Mouse (Mus musculus): ENCODE measurements around the gene Nova2. TPM values are rescaled to one million over a fixed set of nuclear protein-coding genes. Genes with fewer than 3 reads are reported as not detected.

The Nova2 gene
- polyA plus RNA-seq, 1 experiment from 2014 or later: 1.2 TPM

Other genes with a start within 250 kb of the Nova2 start
- gene Psg20, start 239.7 kb upstream of the Nova2 start, polyA plus RNA-seq (2015; fragmentation: Nextera tagmentation; extraction: Ambion mirVana): not detected in 2 replicates
- gene Psg22, start 207.8 kb upstream of the Nova2 start, polyA plus RNA-seq (2015; fragmentation: Nextera tagmentation; extraction: Ambion mirVana): not detected in 2 replicates
- gene Psg19, start 127.4 kb upstream of the Nova2 start, polyA plus RNA-seq (2015; fragmentation: Nextera tagmentation; extraction: Ambion mirVana): not detected in 2 replicates
- not detected in 2 replicates for gene Psg17, start 104.3 kb upstream of the Nova2 start, polyA plus RNA-seq (2015; fragmentation: Nextera tagmentation; extraction: Ambion mirVana)
- 1.7 and 2.1 TPM in 2 replicates for gene Mill2, start 85.9 kb upstream of the Nova2 start, polyA plus RNA-seq (2015; fragmentation: Nextera tagmentation; extraction: Ambion mirVana)
- 6.4 and 6.7 TPM in 2 replicates for gene Pglyrp1, start 54.6 kb upstream of the Nova2 start, polyA plus RNA-seq (2015; fragmentation: Nextera tagmentation; extraction: Ambion mirVana)
- 32.1 and 34.4 TPM in 2 replicates for gene Ccdc61, start 15.5 kb upstream of the Nova2 start, polyA plus RNA-seq (2015; fragmentation: Nextera tagmentation; extraction: Ambion mirVana)
- gene Nanos2, start 61.5 kb downstream of the Nova2 start, polyA plus RNA-seq (2015; fragmentation: Nextera tagmentation; extraction: Ambion mirVana): not detected in 2 replicates
- gene Mypop, start 65.4 kb downstream of the Nova2 start, polyA plus RNA-seq (2015; fragmentation: Nextera tagmentation; extraction: Ambion mirVana): 3.0 and 3.6 TPM in 2 replicates
- gene Irf2bp1, start 78.2 kb downstream of the Nova2 start, polyA plus RNA-seq (2015; fragmentation: Nextera tagmentation; extraction: Ambion mirVana): 23.5 and 25.2 TPM in 2 replicates
- gene Foxa3, start 97.7 kb downstream of the Nova2 start, polyA plus RNA-seq (2015; fragmentation: Nextera tagmentation; extraction: Ambion mirVana): 2.2 and 2.4 TPM in 2 replicates
- gene Sympk, start 98.5 kb downstream of the Nova2 start, polyA plus RNA-seq (2015; fragmentation: Nextera tagmentation; extraction: Ambion mirVana): 34.3 and 34.6 TPM in 2 replicates
- gene Rsph6a, start 128.8 kb downstream of the Nova2 start, polyA plus RNA-seq (2015; fragmentation: Nextera tagmentation; extraction: Ambion mirVana): not detected in 2 replicates
- 15.9 and 17.1 TPM in 2 replicates for gene Dmwd, start 150.3 kb downstream of the Nova2 start, polyA plus RNA-seq (2015; fragmentation: Nextera tagmentation; extraction: Ambion mirVana)
- 24.2 and 27.1 TPM in 2 replicates for gene Dmpk, start 158.0 kb downstream of the Nova2 start, polyA plus RNA-seq (2015; fragmentation: Nextera tagmentation; extraction: Ambion mirVana)
- gene Six5, start 168.7 kb downstream of the Nova2 start, polyA plus RNA-seq (2015; fragmentation: Nextera tagmentation; extraction: Ambion mirVana): 9.5 and 9.7 TPM in 2 replicates
- gene Gm4969, start 192.5 kb downstream of the Nova2 start, polyA plus RNA-seq (2015; fragmentation: Nextera tagmentation; extraction: Ambion mirVana): 1.8 and 1.9 TPM in 2 replicates
- 13.6 and 13.8 TPM in 2 replicates for gene Fbxo46, start 194.0 kb downstream of the Nova2 start, polyA plus RNA-seq (2015; fragmentation: Nextera tagmentation; extraction: Ambion mirVana)
- 15.2 and 15.3 TPM in 2 replicates for gene Qpctl, start 223.4 kb downstream of the Nova2 start, polyA plus RNA-seq (2015; fragmentation: Nextera tagmentation; extraction: Ambion mirVana)
- gene Snrpd2, start 223.8 kb downstream of the Nova2 start, polyA plus RNA-seq (2015; fragmentation: Nextera tagmentation; extraction: Ambion mirVana): 140 and 154 TPM in 2 replicates
- 3.2 and 5.1 TPM in 2 replicates for gene Gipr, start 240.2 kb downstream of the Nova2 start, polyA plus RNA-seq (2015; fragmentation: Nextera tagmentation; extraction: Ambion mirVana)

Data from lung, embryonic 15.5 days (tissue).